Mouse (Mus musculus): ENCODE results near the gene Gm6356.
"Not testable (repeated sequence)": the region's sequence is repeated elsewhere in the genome, so short reads cannot be mapped to it uniquely, and the experiment has no call there.

Gm6356 gene

DNA sequence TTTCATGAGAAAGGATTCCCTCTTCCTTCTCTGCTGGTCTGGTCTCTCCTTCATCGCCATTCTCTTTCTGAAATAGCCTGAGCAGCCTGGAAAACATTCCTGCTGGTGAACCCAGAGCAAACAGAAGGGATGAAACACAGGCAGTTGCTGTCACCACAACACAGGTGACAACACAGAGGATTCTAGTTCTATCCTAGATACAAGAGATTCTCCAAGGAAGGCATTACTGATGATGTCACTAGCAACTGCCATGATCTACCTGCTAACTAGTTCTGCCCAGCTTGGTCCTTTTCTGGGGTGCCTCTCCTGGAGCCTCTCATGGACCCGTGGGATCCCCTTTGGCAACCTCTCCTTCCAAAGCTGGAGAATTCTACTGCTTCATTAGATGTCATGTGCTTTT lies at the start of gene Gm6356:
Gm6356 (minus strand) TSS at position 101 of the 400 bp plus-strand sequence.
- not testable (repeated sequence) for DNase-seq (ENCODE audit: inconsistent ontology term)

Data from Muller cell, postnatal 12 days (primary cell).